Mouse (Mus musculus): ENCODE data around the gene Snapin. TPM values are rescaled to one million over a fixed set of nuclear protein-coding genes. Genes with fewer than 3 reads are reported as not detected.

Snapin gene
- polyA plus RNA-seq, 1 experiment from 2014 or later, result 57.2 TPM

GRCm38 (mm10) chr3:90445417-90446200 is 45.2 kb downstream of the Snapin start:
- Histone ChIP-seq H3K4me1 (peaks cover 28% of the 10 kb centered on the region), H3K36me3 (replicated peaks) (no peaks in the 10 kb centered on the region), H3K9me3 (no peaks in the 10 kb centered on the region), H3K27me3 (replicated peaks; ENCODE audit: low read depth, poor library complexity, severe bottlenecking) (no peaks in the 10 kb centered on the region), H3K27ac (replicated peaks) (peak overlapping the region; percentile 94), H3K4me3 (peak overlapping the region; percentile 54)
- 73% methylated on average over 11 of the region's 11 CpGs for WGBS
- DNase-seq (ENCODE audit: low spot score), result no peak

- DNase-seq (ENCODE audit: low spot score), result no peak
- H3K36me3 ChIP-seq (replicated peaks), result no peaks in the 10 kb centered on the region
- H3K4me3 ChIP-seq, result no peak overlapping the region
- H3K27me3 ChIP-seq (replicated peaks; ENCODE audit: low read depth, poor library complexity, severe bottlenecking), result no peaks in the 10 kb centered on the region
- peak overlapping the region; percentile 5; the same call in 1 of the 2 replicates for H3K27ac ChIP-seq (replicated peaks)
- 82% methylated on average over 3 of the region's 3 CpGs for WGBS
- no peaks in the 10 kb centered on the region for H3K9me3 ChIP-seq
- peaks cover 26% of the 10 kb centered on the region for H3K4me1 ChIP-seq
Observed at GRCm38 (mm10) chr3:90443977-90444376, 46.9 kb downstream of the Snapin start.

GRCm38 (mm10) chr3:90440756-90441155 is 50.1 kb downstream of the Snapin start:
- Histone ChIP-seq H3K4me3 (no peak overlapping the region), H3K4me1 (peaks cover 10% of the 10 kb centered on the region), H3K27ac (replicated peaks) (no peak overlapping the region), H3K36me3 (replicated peaks) (no peaks in the 10 kb centered on the region), H3K9me3 (no peaks in the 10 kb centered on the region), H3K27me3 (replicated peaks; ENCODE audit: low read depth, poor library complexity, severe bottlenecking) (no peaks in the 10 kb centered on the region)
- 82% methylated on average over 2 of the region's 2 CpGs for WGBS
- DNase-seq (ENCODE audit: low spot score), result no peak

Other genes starting within 250 kb of the Snapin start
- 4.2 and 6.1 TPM in 2 replicates for gene Creb3l4, start 247.5 kb downstream of the Snapin start, polyA plus RNA-seq (2016; fragmentation: Nextera tagmentation; extraction: Ambion mirVana)
- gene Slc39a1, start 242.9 kb downstream of the Snapin start, polyA plus RNA-seq (2016; fragmentation: Nextera tagmentation; extraction: Ambion mirVana), result 60.9 and 64.2 TPM in 2 replicates
- 26.1 and 26.8 TPM in 2 replicates for gene Crtc2, start 236.9 kb downstream of the Snapin start, polyA plus RNA-seq (2016; fragmentation: Nextera tagmentation; extraction: Ambion mirVana)
- 4.3 and 5.3 TPM in 2 replicates for gene Dennd4b, start 225.8 kb downstream of the Snapin start, polyA plus RNA-seq (2016; fragmentation: Nextera tagmentation; extraction: Ambion mirVana)
- 13.6 and 15.7 TPM in 2 replicates for gene Gatad2b, start 197.9 kb downstream of the Snapin start, polyA plus RNA-seq (2016; fragmentation: Nextera tagmentation; extraction: Ambion mirVana)
- 29.4 and 33.9 TPM in 2 replicates for gene Slc27a3, start 101.1 kb downstream of the Snapin start, polyA plus RNA-seq (2016; fragmentation: Nextera tagmentation; extraction: Ambion mirVana)
- 42.8 and 46.3 TPM in 2 replicates for gene Ints3, start 57.4 kb downstream of the Snapin start, polyA plus RNA-seq (2016; fragmentation: Nextera tagmentation; extraction: Ambion mirVana)
- gene Npr1, start 25.2 kb downstream of the Snapin start, polyA plus RNA-seq (2016; fragmentation: Nextera tagmentation; extraction: Ambion mirVana), result 2.0 and 3.3 TPM in 2 replicates
- gene Ilf2, start 14.9 kb downstream of the Snapin start, polyA plus RNA-seq (2016; fragmentation: Nextera tagmentation; extraction: Ambion mirVana), result 356 and 367 TPM in 2 replicates
- 181 and 188 TPM in 2 replicates for gene Chtop, start 18.5 kb upstream of the Snapin start, polyA plus RNA-seq (2016; fragmentation: Nextera tagmentation; extraction: Ambion mirVana)
- 5.7 and 6.4 TPM in 2 replicates for gene S100a1, start 23.4 kb upstream of the Snapin start, polyA plus RNA-seq (2016; fragmentation: Nextera tagmentation; extraction: Ambion mirVana)
- 8.3 and 8.5 TPM in 2 replicates for gene S100a13, start 23.4 kb upstream of the Snapin start, polyA plus RNA-seq (2016; fragmentation: Nextera tagmentation; extraction: Ambion mirVana)
- not detected in 2 replicates for gene S100a14, start 35.8 kb upstream of the Snapin start, polyA plus RNA-seq (2016; fragmentation: Nextera tagmentation; extraction: Ambion mirVana)
- 32.9 and 34.7 TPM in 2 replicates for gene S100a16, start 46.2 kb upstream of the Snapin start, polyA plus RNA-seq (2016; fragmentation: Nextera tagmentation; extraction: Ambion mirVana)
- gene S100a3, start 69.5 kb upstream of the Snapin start, polyA plus RNA-seq (2016; fragmentation: Nextera tagmentation; extraction: Ambion mirVana), result 0.44 TPM in 1 of 2 replicates, not detected in the other
- not detected in 2 replicates for gene S100a2, start 99.2 kb upstream of the Snapin start, polyA plus RNA-seq (2016; fragmentation: Nextera tagmentation; extraction: Ambion mirVana)
- not detected in 2 replicates for gene Gm42674, start 110.9 kb upstream of the Snapin start, polyA plus RNA-seq (2016; fragmentation: Nextera tagmentation; extraction: Ambion mirVana)
- 1.1 TPM in 1 of 2 replicates, not detected in the other for gene S100a4, start 112.7 kb upstream of the Snapin start, polyA plus RNA-seq (2016; fragmentation: Nextera tagmentation; extraction: Ambion mirVana)
- gene S100a5, start 117.5 kb upstream of the Snapin start, polyA plus RNA-seq (2016; fragmentation: Nextera tagmentation; extraction: Ambion mirVana), result not detected in 2 replicates
- gene S100a6, start 121.8 kb upstream of the Snapin start, polyA plus RNA-seq (2016; fragmentation: Nextera tagmentation; extraction: Ambion mirVana), result 17.7 and 21.3 TPM in 2 replicates
- not detected in 2 replicates for gene S100a7a, start 163.0 kb upstream of the Snapin start, polyA plus RNA-seq (2016; fragmentation: Nextera tagmentation; extraction: Ambion mirVana)
- 0.47 and 0.92 TPM in 2 replicates for gene S100a8, start 177.9 kb upstream of the Snapin start, polyA plus RNA-seq (2016; fragmentation: Nextera tagmentation; extraction: Ambion mirVana)
- gene S100a9, start 204.7 kb upstream of the Snapin start, polyA plus RNA-seq (2016; fragmentation: Nextera tagmentation; extraction: Ambion mirVana), result 0.32 TPM in 1 of 2 replicates, not detected in the other
- not detected in 2 replicates for gene Pglyrp4, start 235.9 kb upstream of the Snapin start, polyA plus RNA-seq (2016; fragmentation: Nextera tagmentation; extraction: Ambion mirVana)